Mouse (Mus musculus): Measurements from ENCODE around the gene Wdr53. TPM values are rescaled to one million over a fixed set of nuclear protein-coding genes. Genes with fewer than 3 reads are reported as not detected.
"Not testable (repeated sequence)": the region's sequence is repeated elsewhere in the genome, so short reads cannot be mapped to it uniquely, and the experiment has no call there.

Gene Wdr53
- total RNA-seq, 2 experiments from 2014 or later: 12.3 to 13.9 TPM

GRCm38 (mm10) chr16:32278396-32278795 lies 31.4 kb downstream of the Wdr53 start:
- no peak for DNase-seq

GRCm38 (mm10) chr16:32280211-32280610 lies 33.2 kb downstream of the Wdr53 start:
- no peak for DNase-seq

GRCm38 (mm10) chr16:32282608-32283007 lies 35.6 kb downstream of the Wdr53 start:
- no peak for DNase-seq

- DNase-seq: no peak
These were observed 44.8 kb downstream of the Wdr53 start for GRCm38 (mm10) chr16:32291821-32292220.

GRCm38 (mm10) chr16:32299617-32300016 lies 52.6 kb downstream of the Wdr53 start:
- DNase-seq: not testable (repeated sequence)

GRCm38 (mm10) chr16:32303046-32303445 lies 56.0 kb downstream of the Wdr53 start:
- no peak for DNase-seq

GRCm38 (mm10) chr16:32303886-32304285 lies 56.9 kb downstream of the Wdr53 start:
- DNase-seq: no peak

Small RNA genes lying within 50 kb of the gene (microRNA-seq; reads per million reads assigned to microRNA genes)
- not detected for gene Mir1946a

Other genes starting within 250 kb of the Wdr53 start
- gene Senp5, start 243.9 kb upstream of the Wdr53 start, total RNA-seq (2021): 10 to 100 TPM; 22.0 to 22.8 TPM
- 10 to 100 TPM; 47.5 to 50.3 TPM for gene Pak2, start 167.9 kb upstream of the Wdr53 start, total RNA-seq (2021)
- 10 to 100 TPM; 34.1 to 35.0 TPM for gene Pigx, start 147.5 kb upstream of the Wdr53 start, total RNA-seq (2021)
- 10 to 100 TPM; 10.8 to 11.2 TPM for gene Cep19, start 147.4 kb upstream of the Wdr53 start, total RNA-seq (2021)
- gene Nrros, start 81.6 kb upstream of the Wdr53 start, total RNA-seq (2021): 10 to 100 TPM; 11.0 to 16.4 TPM
- not detected for gene Bex6, start 67.4 kb upstream of the Wdr53 start, total RNA-seq (2021)
- 10 to 100 TPM; 18.2 to 20.0 TPM for gene Fbxo45, start 69 bp upstream of the Wdr53 start, total RNA-seq (2021)
- gene Smco1, start 24.2 kb downstream of the Wdr53 start, total RNA-seq (2021): under 1 TPM; 0.18 to 0.97 TPM
- 10 to 100 TPM; 20.6 to 21.3 TPM for gene Rnf168, start 30.2 kb downstream of the Wdr53 start, total RNA-seq (2021)
- gene Ubxn7, start 85.0 kb downstream of the Wdr53 start, total RNA-seq (2021): 10 to 100 TPM; 50.6 to 61.5 TPM
- under 1 TPM in 1 of 2 experiments, not detected in 1; 0.42 TPM for gene Tm4sf19, start 153.3 kb downstream of the Wdr53 start, total RNA-seq (2021)
- 1 to 10 TPM; 5.8 to 6.0 TPM for gene Tctex1d2, start 172.5 kb downstream of the Wdr53 start, total RNA-seq (2021)
- gene Pcyt1a, start 183.7 kb downstream of the Wdr53 start, total RNA-seq (2021): 10 to 100 TPM; 73.1 to 78.1 TPM
- not detected for gene Slc51a, start 240.7 kb downstream of the Wdr53 start, total RNA-seq (2021)
- gene Zdhhc19, start 249.0 kb downstream of the Wdr53 start, total RNA-seq (2021): not detected

Data from adrenal gland, postnatal 10 days (tissue).